Mouse (Mus musculus): Measurements from ENCODE around the gene Iqsec1. TPM values are rescaled to one million over a fixed set of nuclear protein-coding genes. Genes with fewer than 3 reads are reported as not detected.

Gene Iqsec1
- total and polyA plus RNA-seq, 3 experiments, result 17.0 to 90.4 (median 83.5) TPM

- H3K4me1 ChIP-seq (ENCODE audit: control insufficient read depth in 1 of 2, insufficient read depth in 2 of 2), result peaks cover 7 to 76% of the 10 kb centered on the region in 2 experiments
- dilution Hi-C loops (cut with MboI; ENCODE audit: extremely low pct_ligation_motif_present, extremely low pct_unique_long_range_greater_than_20kb, low sequenced_read_pairs), result no loop called here
- no peaks in the 10 kb centered on the region for H3K27me3 ChIP-seq (replicated peaks)
- H3K9ac ChIP-seq (ENCODE audit: insufficient read depth, low read depth), result no peak overlapping the region
- no peaks in the 10 kb centered on the region for H3K9me3 ChIP-seq (replicated peaks; ENCODE audit: low read length)
- H3K4me2 ChIP-seq (ENCODE audit: insufficient read depth, low read depth, poor library complexity, severe bottlenecking), result no peak overlapping the region
- H3K4me3 ChIP-seq (replicated peaks in 1 of 3; ENCODE audit: low read depth in 2 of 3, low read length in 2 of 3, poor library complexity in 1 of 3), result no peak overlapping the region
- H3K27ac ChIP-seq (ENCODE audit: insufficient read depth, low read depth), result no peak overlapping the region
- DNase-seq (ENCODE audit: extremely low read depth), result no peak
- in situ Hi-C loops (cut with MboI; ENCODE audit: low pct_ligation_motif_present, low pct_unique_long_range_greater_than_20kb, low sequenced_read_pairs), result no loop called here
- H3K79me2 ChIP-seq (replicated peaks; ENCODE audit: control insufficient read depth, extremely low read depth, insufficient read depth, poor library complexity, severe bottlenecking), result peaks cover 36% of the 10 kb centered on the region
- H3K36me3 ChIP-seq (replicated peaks in 1 of 2; ENCODE audit: control insufficient read depth in 1 of 2, insufficient read depth in 1 of 2, low read length in 1 of 2), result peaks cover 42 to 97% of the 10 kb centered on the region in 2 experiments
- no peak for TF ChIP-seq CHD1 (IDR thresholded peaks at IDR 0.05; ENCODE audit: low read depth, low read length)
- TF ChIP-seq ZC3H11A (IDR thresholded peaks at IDR 0.05; ENCODE audit: low read depth, low read length), result no peak
- no peak for TF ChIP-seq CHD2 (IDR thresholded peaks at IDR 0.05; ENCODE audit: low read length)
- no peak for TF ChIP-seq EP300 (IDR thresholded peaks at IDR 0.05; ENCODE audit: low read length)
- no peak for TF ChIP-seq MYC (IDR thresholded peaks at IDR 0.05; ENCODE audit: low read depth, low read length)
- no peak for TF ChIP-seq GABPA (IDR thresholded peaks at IDR 0.05; ENCODE audit: insufficient replicate concordance, low read depth, low read length)
- no peak for TF ChIP-seq JUND (conservative IDR thresholded peaks at IDR 0.05; ENCODE audit: low read depth, low read length)
- no peak for TF ChIP-seq RAD21 (IDR thresholded peaks at IDR 0.05; ENCODE audit: low read depth, low read length)
- no peak for TF ChIP-seq IRF4 (IDR thresholded peaks at IDR 0.05; ENCODE audit: low read depth, low read length)
- TF ChIP-seq ZMIZ1 (IDR thresholded peaks at IDR 0.05; ENCODE audit: low read depth, low read length), result no peak
- no peak for TF ChIP-seq USF1 (IDR thresholded peaks at IDR 0.05; ENCODE audit: low read depth, low read length)
- TF ChIP-seq HCFC1 (IDR thresholded peaks at IDR 0.05; ENCODE audit: low read depth, low read length), result no peak
- TF ChIP-seq BHLHE40 (IDR thresholded peaks at IDR 0.05; ENCODE audit: low read depth, low read length), result no peak
- no peak for TF ChIP-seq CTCF (conservative IDR thresholded peaks at IDR 0.05 in 1 of 2, IDR thresholded peaks at IDR 0.05 in 1 of 2; ENCODE audit: low read depth in 2 of 2, low read length in 2 of 2)
- no peak for TF ChIP-seq JUN (IDR thresholded peaks at IDR 0.05; ENCODE audit: insufficient read depth, low read depth, low read length)
Observed at GRCm38 (mm10) chr6:90716853-90717252, 271.6 kb downstream of the Iqsec1 start.

- in situ Hi-C loops (cut with MboI; ENCODE audit: low pct_ligation_motif_present, low pct_unique_long_range_greater_than_20kb, low sequenced_read_pairs) (no loop called here), dilution Hi-C loops (cut with MboI; ENCODE audit: extremely low pct_ligation_motif_present, extremely low pct_unique_long_range_greater_than_20kb, low sequenced_read_pairs) (no loop called here)
- Histone ChIP-seq H3K9me3 (replicated peaks; ENCODE audit: low read length) (no peaks in the 10 kb centered on the region), H3K4me2 (ENCODE audit: insufficient read depth, low read depth, poor library complexity, severe bottlenecking) (no peak overlapping the region), H3K79me2 (replicated peaks; ENCODE audit: control insufficient read depth, extremely low read depth, insufficient read depth, poor library complexity, severe bottlenecking) (peaks cover 38% of the 10 kb centered on the region), H3K36me3 (replicated peaks in 1 of 2; ENCODE audit: control insufficient read depth in 1 of 2, insufficient read depth in 1 of 2, low read length in 1 of 2) (peaks cover 39 to 97% of the 10 kb centered on the region in 2 experiments), H3K4me3 (replicated peaks in 1 of 3; ENCODE audit: low read depth in 2 of 3, low read length in 2 of 3, poor library complexity in 1 of 3) (no peak overlapping the region), H3K9ac (ENCODE audit: insufficient read depth, low read depth) (no peak overlapping the region), H3K27me3 (replicated peaks) (no peaks in the 10 kb centered on the region), H3K4me1 (ENCODE audit: control insufficient read depth in 1 of 2, insufficient read depth in 2 of 2) (peaks cover 7 to 76% of the 10 kb centered on the region in 2 experiments), H3K27ac (ENCODE audit: insufficient read depth, low read depth) (no peak overlapping the region)
- TF ChIP-seq SIN3A (IDR thresholded peaks at IDR 0.05; ENCODE audit: low read length), result no peak
- TF ChIP-seq HCFC1 (IDR thresholded peaks at IDR 0.05; ENCODE audit: low read depth, low read length), result no peak
- TF ChIP-seq MYC (IDR thresholded peaks at IDR 0.05; ENCODE audit: low read depth, low read length), result no peak
- TF ChIP-seq ETS1 (conservative IDR thresholded peaks at IDR 0.05; ENCODE audit: low read depth, low read length), result no peak
- no peak for TF ChIP-seq MAX (IDR thresholded peaks at IDR 0.05; ENCODE audit: low read length)
- no peak for TF ChIP-seq RCOR1 (conservative IDR thresholded peaks at IDR 0.05; ENCODE audit: low read depth, low read length)
- no peak for TF ChIP-seq MAZ (IDR thresholded peaks at IDR 0.05; ENCODE audit: low read depth, low read length)
- TF ChIP-seq TCF12 (IDR thresholded peaks at IDR 0.05; ENCODE audit: low read depth, low read length), result no peak
- TF ChIP-seq MXI1 (IDR thresholded peaks at IDR 0.05; ENCODE audit: low read depth, low read length), result no peak
- no peak for TF ChIP-seq EP300 (IDR thresholded peaks at IDR 0.05; ENCODE audit: low read length)
- no peak for TF ChIP-seq RAD21 (IDR thresholded peaks at IDR 0.05; ENCODE audit: low read depth, low read length)
- TF ChIP-seq UBTF (IDR thresholded peaks at IDR 0.05; ENCODE audit: low read depth, low read length), result no peak
- no peak for TF ChIP-seq KAT2A (IDR thresholded peaks at IDR 0.05; ENCODE audit: insufficient replicate concordance, low read length)
- TF ChIP-seq MEF2A (IDR thresholded peaks at IDR 0.05; ENCODE audit: borderline replicate concordance, low read depth, low read length), result no peak
- TF ChIP-seq ZMIZ1 (IDR thresholded peaks at IDR 0.05; ENCODE audit: low read depth, low read length), result no peak
- TF ChIP-seq JUN (IDR thresholded peaks at IDR 0.05; ENCODE audit: insufficient read depth, low read depth, low read length), result no peak
- no peak for TF ChIP-seq ZNF384 (IDR thresholded peaks at IDR 0.05; ENCODE audit: low read depth, low read length)
- no peak for TF ChIP-seq POLR2AphosphoS2 (IDR thresholded peaks at IDR 0.05; ENCODE audit: low read depth, low read length)
- no peak for TF ChIP-seq PAX5 (IDR thresholded peaks at IDR 0.05; ENCODE audit: low read length)
- DNase-seq (ENCODE audit: extremely low read depth), result no peak
Observed at GRCm38 (mm10) chr6:90716066-90716704, 272.3 kb downstream of the Iqsec1 start.
